Mouse (Mus musculus) liver, postnatal 0 days (tissue): ENCODE measurements around the gene Resf1.

Experiments used
- CTCF ChIP-seq: sonication (generic); IDR thresholded peaks from 2 replicates; pipeline ENCODE4 v1.5.1; 2016; ENCODE audit warnings: antibody characterized with exemption, low read depth
- EP300 ChIP-seq: IDR thresholded peaks from 2 replicates; pipeline ENCODE4 v1.6.1; 2016; ENCODE audit warnings: antibody characterized with exemption, low read depth, mild to moderate bottlenecking

- no peak for TF ChIP-seq CTCF
- no peak for TF ChIP-seq EP300
Measured at GRCm38 (mm10) chr6:149312221-149312620, 3.0 kb downstream of the Resf1 start.
